Mouse (Mus musculus) hindbrain, embryonic 11.5 days (tissue): ENCODE results near the gene Pde8a. TPM values are rescaled to one million over a fixed set of nuclear protein-coding genes. Genes with fewer than 3 reads are reported as not detected.
A peak's percentile ranks its signal among the peaks of the same experiment; 100 is the strongest.

ENCODE experiments used
- ATAC-seq: fragments of 200-750 bp; cut with Nextera tagmentation; 2 replicates; pipeline ENCODE4 v1.8.0; 2017; ENCODE audit warnings: mild to moderate bottlenecking, moderate TSS enrichment, moderate library complexity; ENCODE audit not compliant: low FRiP score
- DNase-seq: peaks from one replicate; pipeline ENCODE4 v3.0.0-alpha.2; 2015; ENCODE audit warnings: low spot score
- H3K27ac ChIP-seq: fragments of 300-500 bp; sonication (generic); 2 replicates; pipeline ENCODE4 v1.5.1; 2014; ENCODE audit warnings: mild to moderate bottlenecking, low read depth, low read length
- H3K27me3 ChIP-seq: fragments of 300-500 bp; sonication (generic); 2 replicates; pipeline ENCODE4 v1.6.1; 2014; ENCODE audit warnings: mild to moderate bottlenecking, low read length, moderate library complexity, mixed read lengths; ENCODE audit not compliant: control insufficient read depth, insufficient read depth
- H3K36me3 ChIP-seq: fragments of 300-500 bp; sonication (generic); 2 replicates; pipeline ENCODE4 v1.6.1; 2014; ENCODE audit warnings: mild to moderate bottlenecking, low read length, moderate library complexity, mixed read lengths; ENCODE audit not compliant: control insufficient read depth, insufficient read depth
- H3K4me1 ChIP-seq: fragments of 300-500 bp; sonication (generic); replicated peaks from 2 replicates; pipeline ENCODE4 v1.6.1; 2014; ENCODE audit warnings: low read length, mixed read lengths; ENCODE audit not compliant: control insufficient read depth, insufficient read depth
- H3K4me2 ChIP-seq: fragments of 300-500 bp; sonication (generic); replicated peaks from 2 replicates; pipeline ENCODE4 v1.6.1; 2014; ENCODE audit warnings: mild to moderate bottlenecking, low read depth, low read length
- H3K4me3 ChIP-seq: fragments of 300-500 bp; sonication (generic); 2 replicates; pipeline ENCODE4 v1.5.1; 2014; ENCODE audit warnings: low read depth, low read length
- H3K9ac ChIP-seq: fragments of 300-500 bp; sonication (generic); 2 replicates; pipeline ENCODE4 v1.6.1; 2014; ENCODE audit warnings: low read depth, low read length
- H3K9me3 ChIP-seq: fragments of 300-500 bp; sonication (generic); 2 replicates; pipeline ENCODE4 v1.6.1; 2016; ENCODE audit warnings: low read length; ENCODE audit not compliant: control insufficient read depth
- WGBS: fragments of 180-500 bp; shearing (Covaris S2); extraction: QIAGEN DNeasy Blood & Tissue Kit; methylation state at CpG from one replicate; pipeline ENCODE4 v1.1.7; 2014; 5-methylcytosine and 5-hydroxymethylcytosine counted together
- polyA plus RNA-seq: library from polyadenylated mRNA; unstranded; fragments of >200 nt; fragmentation: Nextera tagmentation; extraction: Ambion mirVana; gene quantifications from 2 replicates; pipeline ENCODE4 v1.2.1, GENCODE M21; 2014

The Pde8a gene
- polyA plus RNA-seq, 1 experiment from 2014 or later: 2.5 TPM

- Histone ChIP-seq H3K27me3 (no peaks in the 10 kb centered on the region), H3K4me1 (no peaks in the 10 kb centered on the region), H3K9ac (no peak overlapping the region), H3K27ac (no peak overlapping the region), H3K36me3 (no peaks in the 10 kb centered on the region), H3K9me3 (no peaks in the 10 kb centered on the region), H3K4me3 (no peak overlapping the region), H3K4me2 (no peak overlapping the region)
- 54% methylated on average over 7 of the region's 7 CpGs for WGBS
- DNase-seq (peak; percentile 29), ATAC-seq (no peak)
These were observed 87.9 kb downstream of the Pde8a start for GRCm38 (mm10) chr7:81301323-81301722.

- Histone ChIP-seq H3K4me3 (no peak overlapping the region), H3K27me3 (no peaks in the 10 kb centered on the region), H3K4me2 (no peak overlapping the region), H3K36me3 (no peaks in the 10 kb centered on the region), H3K27ac (no peak overlapping the region), H3K4me1 (no peaks in the 10 kb centered on the region), H3K9ac (no peak overlapping the region), H3K9me3 (no peaks in the 10 kb centered on the region)
- no peak for DNase-seq
- no peak for ATAC-seq
- 83% methylated on average over 2 of the region's 2 CpGs for WGBS
These were observed 90.3 kb downstream of the Pde8a start for GRCm38 (mm10) chr7:81303682-81304081.

- Histone ChIP-seq H3K4me2 (no peak overlapping the region), H3K4me1 (no peaks in the 10 kb centered on the region), H3K36me3 (no peaks in the 10 kb centered on the region), H3K9ac (no peak overlapping the region), H3K27ac (no peak overlapping the region), H3K27me3 (no peaks in the 10 kb centered on the region), H3K9me3 (no peaks in the 10 kb centered on the region), H3K4me3 (no peak overlapping the region)
- no peak for DNase-seq
- ATAC-seq: no peak
- 68% methylated on average over 5 of the region's 5 CpGs for WGBS
These were observed 90.7 kb downstream of the Pde8a start for GRCm38 (mm10) chr7:81304100-81304499.

- no peaks in the 10 kb centered on the region for H3K4me1 ChIP-seq
- no peaks in the 10 kb centered on the region for H3K36me3 ChIP-seq
- no peak overlapping the region for H3K27ac ChIP-seq
- H3K4me3 ChIP-seq: no peak overlapping the region
- no peaks in the 10 kb centered on the region for H3K27me3 ChIP-seq
- no peak overlapping the region for H3K9ac ChIP-seq
- ATAC-seq (no peak), DNase-seq (no peak)
- no peak overlapping the region for H3K4me2 ChIP-seq
- no peaks in the 10 kb centered on the region for H3K9me3 ChIP-seq
- 92% methylated on average over 5 of the region's 5 CpGs for WGBS
These were observed 91.3 kb downstream of the Pde8a start for GRCm38 (mm10) chr7:81304675-81305074.

GRCm38 (mm10) chr7:81307735-81308134 lies 94.3 kb downstream of the Pde8a start:
- no peaks in the 10 kb centered on the region for H3K36me3 ChIP-seq
- H3K9ac ChIP-seq: no peak overlapping the region
- H3K4me1 ChIP-seq: no peaks in the 10 kb centered on the region
- H3K4me2 ChIP-seq: no peak overlapping the region
- DNase-seq (no peak), ATAC-seq (no peak)
- WGBS: 80% methylated on average over 8 of the region's 8 CpGs
- H3K9me3 ChIP-seq: no peaks in the 10 kb centered on the region
- H3K4me3 ChIP-seq: no peak overlapping the region
- no peaks in the 10 kb centered on the region for H3K27me3 ChIP-seq
- H3K27ac ChIP-seq: no peak overlapping the region

DNA sequence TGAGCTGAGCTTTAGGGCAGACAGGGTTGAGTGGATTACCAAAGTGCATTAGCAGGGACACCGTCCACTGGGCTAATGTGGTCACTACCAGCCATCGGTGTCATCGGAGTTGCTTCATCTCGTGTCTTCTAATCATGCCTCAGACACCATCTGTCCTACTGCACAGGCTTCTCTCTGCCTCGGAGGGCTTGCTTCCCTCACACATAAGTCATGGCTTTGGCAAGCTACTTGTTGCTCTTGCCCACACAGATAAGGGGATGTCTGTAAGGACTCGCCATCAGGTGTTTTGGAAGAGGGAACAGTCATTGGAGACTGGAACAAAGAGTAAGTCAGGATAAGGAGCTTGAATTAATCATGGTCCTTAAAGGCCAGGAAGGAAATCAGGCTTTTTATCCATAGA lies 95.9 kb downstream of the Pde8a start:
- Histone ChIP-seq H3K27ac (no peak overlapping the region), H3K36me3 (no peaks in the 10 kb centered on the region), H3K9me3 (no peaks in the 10 kb centered on the region), H3K4me1 (no peaks in the 10 kb centered on the region), H3K4me3 (no peak overlapping the region), H3K27me3 (no peaks in the 10 kb centered on the region), H3K4me2 (no peak overlapping the region), H3K9ac (no peak overlapping the region)
- DNase-seq: no peak
- no peak for ATAC-seq
- 93% methylated on average over 6 of the region's 6 CpGs for WGBS

- Histone ChIP-seq H3K27ac (no peak overlapping the region), H3K4me3 (no peak overlapping the region), H3K36me3 (no peaks in the 10 kb centered on the region), H3K9me3 (no peaks in the 10 kb centered on the region), H3K27me3 (no peaks in the 10 kb centered on the region), H3K4me1 (no peaks in the 10 kb centered on the region), H3K9ac (no peak overlapping the region), H3K4me2 (no peak overlapping the region)
- 97% methylated on average over 1 of the region's 1 CpGs for WGBS
- DNase-seq: no peak
- ATAC-seq: no peak
These were observed 97.7 kb downstream of the Pde8a start for GRCm38 (mm10) chr7:81311130-81311529.

DNA sequence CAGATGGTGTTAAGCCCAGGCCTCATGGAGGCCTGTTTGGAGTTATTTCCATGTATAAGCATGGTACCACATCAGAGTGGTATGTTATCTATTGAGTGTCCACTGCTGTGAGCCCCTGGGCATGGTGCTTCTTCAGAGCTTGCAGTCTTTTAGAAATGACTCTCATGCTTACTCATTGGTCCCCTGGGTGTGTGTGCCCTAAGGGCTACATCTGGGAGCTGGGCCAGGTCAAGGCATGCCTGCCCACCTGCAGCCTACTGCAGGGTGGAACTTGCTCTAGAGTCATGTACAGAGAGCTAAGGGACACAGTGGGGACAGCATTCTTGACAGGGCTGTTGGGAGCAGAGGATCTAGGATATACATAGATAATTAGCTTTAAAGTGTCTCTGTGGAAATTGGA lies 98.2 kb downstream of the Pde8a start:
- ATAC-seq (no peak), DNase-seq (no peak)
- H3K9ac ChIP-seq: no peak overlapping the region
- no peak overlapping the region for H3K27ac ChIP-seq
- H3K36me3 ChIP-seq: no peaks in the 10 kb centered on the region
- no peak overlapping the region for H3K4me3 ChIP-seq
- no peaks in the 10 kb centered on the region for H3K9me3 ChIP-seq
- H3K4me1 ChIP-seq: no peaks in the 10 kb centered on the region
- H3K27me3 ChIP-seq: no peaks in the 10 kb centered on the region
- no peak overlapping the region for H3K4me2 ChIP-seq

DNA sequence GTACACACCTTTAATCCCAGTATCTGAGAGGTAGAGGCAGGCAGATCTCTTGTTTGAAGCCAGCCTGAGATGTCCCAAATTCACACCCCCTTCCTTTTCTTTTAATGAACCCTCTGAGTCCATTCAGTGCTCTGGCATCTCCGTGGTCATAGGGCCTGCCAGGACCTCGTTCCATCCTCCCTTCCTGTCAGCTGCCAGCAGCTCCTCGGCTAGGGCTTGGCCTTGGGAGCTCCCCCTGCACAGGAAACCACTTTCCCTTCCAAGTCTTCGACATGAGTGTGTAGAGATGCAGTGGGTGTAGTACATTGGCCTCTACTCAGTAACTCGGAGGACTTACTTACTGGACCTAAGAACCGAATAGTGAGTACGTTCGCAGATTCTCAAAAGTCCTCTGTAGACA lies 102.2 kb downstream of the Pde8a start:
- no peaks in the 10 kb centered on the region for H3K36me3 ChIP-seq
- H3K27me3 ChIP-seq: no peaks in the 10 kb centered on the region
- H3K27ac ChIP-seq: no peak overlapping the region
- no peaks in the 10 kb centered on the region for H3K9me3 ChIP-seq
- no peak overlapping the region for H3K4me2 ChIP-seq
- no peak overlapping the region for H3K4me3 ChIP-seq
- 82% methylated on average over 8 of the region's 8 CpGs for WGBS
- DNase-seq: no peak
- H3K9ac ChIP-seq: no peak overlapping the region
- ATAC-seq: no peak
- no peaks in the 10 kb centered on the region for H3K4me1 ChIP-seq
